Mouse (Mus musculus): Measurements from ENCODE around the gene Il27ra.
"Not testable (repeated sequence)": the region's sequence is repeated elsewhere in the genome, so short reads cannot be mapped to it uniquely, and the experiment has no call there.

Gene Il27ra

DNA sequence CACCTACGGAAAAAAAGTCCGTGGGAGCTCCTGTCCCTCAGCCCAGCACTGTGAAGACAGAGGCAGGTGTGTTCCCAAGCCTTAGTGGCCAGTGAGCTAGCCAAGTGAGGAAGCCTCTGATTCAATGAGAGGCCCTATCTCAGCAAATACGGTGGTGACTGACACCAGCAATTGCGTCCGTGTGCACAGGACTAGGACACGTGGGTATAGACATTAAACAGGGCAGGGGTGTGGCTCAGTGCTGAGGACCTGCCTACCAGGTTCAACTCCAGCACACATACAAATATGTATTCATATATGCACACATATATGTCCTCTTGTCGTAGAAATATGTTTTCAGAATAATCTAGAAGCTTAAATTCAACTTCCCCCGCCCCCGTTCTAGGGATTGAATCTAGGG lies 22.7 kb downstream of the Il27ra start:
- no peak for DNase-seq

DNA sequence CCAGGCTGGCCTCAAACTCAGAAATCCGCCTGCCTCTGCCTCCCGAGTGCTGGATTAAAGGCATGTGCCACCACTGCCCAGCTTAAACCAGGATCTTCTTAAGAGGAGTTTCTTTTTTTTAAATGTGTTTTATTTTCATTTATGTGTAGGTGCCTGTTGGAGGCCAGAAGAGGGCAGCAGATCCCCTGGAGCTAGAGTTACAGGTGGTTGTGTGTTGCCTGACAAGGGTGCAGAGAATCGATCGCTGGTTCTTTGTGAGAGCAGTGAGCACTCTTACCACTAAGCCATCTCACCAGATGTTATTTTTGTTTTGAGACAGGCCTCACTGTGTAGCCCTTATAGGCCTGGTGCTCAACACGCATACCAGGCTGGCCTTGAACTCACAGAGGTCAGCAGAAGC lies 26.6 kb downstream of the Il27ra start:
- DNase-seq, result no peak

DNA sequence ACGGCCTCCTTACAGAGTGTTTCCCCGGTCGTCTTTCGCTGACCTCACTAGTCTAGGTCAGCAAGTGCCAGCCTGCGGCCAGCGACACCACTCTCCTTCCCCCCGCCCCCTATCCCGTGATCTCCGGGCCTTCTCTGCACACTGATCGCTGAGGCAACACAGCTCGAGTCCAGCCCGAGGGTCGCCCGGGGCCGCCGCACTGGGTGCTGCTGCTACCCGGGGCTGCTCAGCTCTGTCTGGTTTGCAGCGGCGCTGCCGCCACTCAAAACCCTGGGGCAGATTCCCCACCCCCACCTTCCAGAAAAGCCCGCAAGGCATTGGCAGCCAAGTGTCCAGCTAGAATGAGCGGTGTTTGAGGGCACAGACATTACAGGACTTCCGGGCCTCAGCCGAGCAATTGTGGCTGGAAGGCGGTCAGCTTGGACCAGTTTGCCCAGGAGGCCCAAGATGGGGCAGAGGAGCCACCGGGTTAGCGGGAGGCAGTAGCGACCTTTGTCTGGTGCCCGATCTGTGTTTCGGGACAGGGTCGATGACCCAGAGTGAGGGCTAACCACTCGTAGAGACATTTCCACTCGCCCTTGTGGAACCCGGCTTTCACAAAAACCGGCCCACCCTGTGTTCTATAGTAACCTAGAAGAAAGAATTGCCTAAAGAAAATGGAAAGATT lies 29.8 kb downstream of the Il27ra start:
- DNase-seq, result peak; percentile 71

DNA sequence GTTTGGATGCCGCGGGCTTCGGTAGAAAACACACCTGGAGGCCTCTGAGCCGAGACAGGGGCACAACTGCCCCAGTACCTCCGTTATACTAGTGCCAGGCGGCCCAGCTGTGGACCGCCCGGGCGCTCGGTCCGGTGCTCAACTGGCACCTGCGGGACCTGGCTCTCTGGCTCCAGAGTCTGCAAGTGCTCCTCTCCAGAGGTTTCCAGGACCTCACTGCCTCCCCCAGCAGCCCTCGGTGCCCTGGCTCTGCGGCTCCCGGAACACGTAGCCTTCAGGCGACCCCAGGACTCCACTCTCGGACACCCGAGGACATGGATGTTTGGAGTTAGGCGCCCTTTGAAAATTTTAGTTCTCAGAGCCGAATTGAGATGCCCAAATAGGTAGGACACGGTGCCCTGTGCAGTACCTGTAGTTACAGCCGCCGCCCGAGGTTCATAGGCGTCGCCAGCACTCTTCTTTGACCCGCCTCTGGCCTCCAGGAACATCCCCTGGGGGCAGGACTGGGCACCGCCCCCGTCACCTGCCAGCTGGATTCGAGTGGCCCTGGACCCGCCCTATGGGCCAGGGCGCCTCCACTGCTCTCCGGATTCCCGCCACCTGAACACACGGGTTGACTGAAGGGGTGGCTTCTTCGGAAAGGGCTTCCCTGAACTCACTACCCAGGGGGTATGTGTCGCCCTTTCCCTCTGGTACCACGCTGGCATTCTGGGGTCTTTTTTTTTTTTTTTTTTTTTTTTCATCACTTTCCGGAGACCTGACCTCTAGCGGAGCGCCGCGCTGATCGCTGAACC lies 30.5 kb downstream of the Il27ra start, which contains the start of gene 2210011C24Rik:
Gene 2210011C24Rik (minus strand): TSS at position 467 of the 794 bp plus-strand sequence.
- peak; percentile 85 for DNase-seq

DNA sequence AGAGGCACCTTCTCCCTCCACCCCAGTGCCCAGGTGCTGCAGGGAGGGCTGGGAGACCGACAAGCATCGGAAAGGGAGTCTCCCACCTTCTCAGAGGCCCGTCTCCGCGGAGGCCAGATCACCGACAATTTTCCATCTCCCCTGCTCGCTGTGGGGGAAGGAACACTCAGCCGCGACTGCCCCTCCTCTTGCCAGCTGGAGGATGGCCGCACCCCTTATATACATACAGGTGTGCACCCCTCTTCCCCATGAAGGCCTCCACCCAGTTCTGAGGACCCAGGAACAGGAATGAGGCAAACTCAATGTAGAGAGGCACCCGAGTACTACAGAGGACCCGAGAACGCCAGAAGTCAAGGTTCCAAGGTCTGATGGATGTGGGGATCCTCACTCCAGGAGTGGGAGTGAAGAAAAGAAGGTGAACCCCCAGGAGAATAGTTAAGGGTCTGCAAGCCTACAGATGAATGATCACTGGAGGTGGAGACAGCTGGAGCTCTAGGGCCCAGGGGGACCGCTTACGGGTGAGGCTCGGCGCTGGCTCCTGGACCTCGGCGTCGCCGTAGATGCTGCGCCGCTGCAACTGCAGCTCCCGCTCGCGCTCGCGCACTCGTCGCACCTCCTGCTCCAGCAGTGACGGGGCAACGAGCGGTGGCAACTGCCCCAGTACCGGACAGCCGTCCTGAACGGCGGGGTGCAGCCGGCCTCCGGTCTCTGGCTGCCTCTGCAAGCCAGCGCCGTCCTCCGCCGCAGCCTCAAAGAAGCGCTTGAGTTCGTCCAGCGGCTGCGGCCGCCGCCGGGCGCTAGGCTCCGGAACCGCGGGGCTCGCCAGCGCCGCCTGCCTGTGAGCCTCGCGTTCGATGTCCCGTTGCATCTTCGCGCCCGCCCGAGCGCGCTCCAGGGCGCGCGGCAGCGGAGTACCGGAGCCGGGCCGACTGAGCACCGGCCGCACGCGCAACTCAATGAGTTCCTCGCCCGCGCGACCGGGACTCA lies 31.5 kb downstream of the Il27ra start:
- peak; percentile 87 for DNase-seq

DNA sequence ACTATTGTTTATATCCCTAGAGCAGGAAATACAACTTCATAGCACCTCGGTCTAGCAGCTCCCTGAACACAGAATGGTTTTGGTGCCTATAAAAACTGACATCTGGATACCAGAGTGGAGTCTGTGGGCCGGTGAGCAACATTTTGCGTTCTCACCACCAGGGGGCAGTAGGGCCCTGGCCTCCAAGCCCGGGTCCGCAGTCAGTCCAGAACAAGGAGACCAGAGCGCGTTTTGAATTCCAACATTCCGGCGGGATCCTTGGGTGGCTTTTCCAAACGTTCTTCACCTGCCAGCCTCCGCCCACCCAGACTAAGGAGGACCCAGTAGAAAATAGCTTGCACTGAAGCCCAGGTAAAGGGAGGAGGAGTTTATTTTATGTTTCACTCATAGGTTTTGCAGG lies 32.5 kb downstream of the Il27ra start:
- DNase-seq, result peak; percentile 95

DNA sequence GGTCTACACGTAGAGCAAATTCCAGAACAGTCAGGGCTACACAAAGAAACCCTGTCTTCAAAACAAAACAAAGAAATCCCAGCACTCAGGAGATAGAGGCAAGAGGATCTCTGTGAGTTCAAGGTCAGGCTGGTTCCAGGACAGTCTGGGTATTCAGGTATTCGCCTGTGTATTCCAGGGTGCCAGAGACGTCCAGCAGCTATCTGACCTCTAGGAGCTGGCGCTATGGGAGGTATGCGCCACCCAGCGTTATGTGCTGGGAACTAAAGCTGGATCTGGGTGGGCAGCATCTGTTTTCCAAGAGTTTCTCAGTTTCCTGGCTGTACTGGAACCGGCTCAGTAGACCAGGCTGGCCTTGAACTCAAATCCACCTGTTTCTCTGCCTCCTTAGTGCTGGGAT lies 34.0 kb downstream of the Il27ra start:
- DNase-seq, result no peak

DNA sequence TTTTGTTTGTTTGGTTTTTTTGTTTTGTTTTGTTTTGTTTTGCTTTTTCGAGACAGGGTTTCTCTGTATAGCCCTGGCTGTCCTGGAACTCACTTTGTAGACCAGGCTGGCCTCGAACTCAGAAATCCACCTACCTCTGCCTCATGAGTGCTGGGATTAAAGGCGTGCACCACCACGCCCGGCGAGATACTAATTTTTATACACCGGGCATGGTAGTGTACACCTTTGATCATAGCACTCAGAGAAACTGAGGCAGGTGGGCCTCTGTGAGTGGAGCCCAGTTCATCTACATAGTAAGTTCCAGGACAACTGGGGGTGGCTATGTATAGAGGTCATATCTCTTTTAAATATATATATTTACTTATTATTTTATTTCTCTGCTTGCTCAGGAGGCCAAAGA lies 36.9 kb downstream of the Il27ra start:
- not testable (repeated sequence) for DNase-seq

DNA sequence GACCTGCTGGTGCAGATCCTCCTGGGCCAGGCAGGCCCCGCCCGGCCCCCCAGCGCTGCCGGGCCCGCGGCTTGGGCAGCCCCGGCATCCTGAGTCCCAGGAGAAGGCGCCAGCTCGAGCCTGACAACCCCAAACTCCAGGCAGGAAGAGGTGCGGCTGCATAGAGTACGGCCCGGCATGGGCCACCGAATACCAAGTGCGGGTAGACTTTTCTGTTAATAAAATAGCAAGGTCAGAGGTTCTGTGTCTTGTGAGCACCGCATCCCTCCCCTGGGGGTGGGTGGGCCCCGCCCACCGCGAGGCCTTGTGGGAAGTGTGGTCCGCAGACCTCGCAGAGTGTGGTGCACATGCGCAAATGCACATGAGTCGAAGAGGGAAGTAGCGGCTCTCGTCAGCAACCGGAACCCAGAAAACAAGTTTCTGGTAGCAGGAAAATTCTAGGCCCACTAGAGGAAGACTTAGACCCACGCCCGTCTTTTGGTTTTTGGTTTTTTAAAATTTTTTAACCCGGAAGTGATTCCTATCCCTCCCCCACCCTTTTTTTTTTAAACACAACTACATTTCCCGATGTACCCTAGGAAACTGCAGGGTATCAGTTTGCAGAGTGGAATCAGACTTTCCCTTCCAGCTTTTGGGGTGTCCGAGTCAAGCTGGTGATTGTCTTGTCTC lies 37.7 kb downstream of the Il27ra start:
- peak; percentile 97 for DNase-seq

DNA sequence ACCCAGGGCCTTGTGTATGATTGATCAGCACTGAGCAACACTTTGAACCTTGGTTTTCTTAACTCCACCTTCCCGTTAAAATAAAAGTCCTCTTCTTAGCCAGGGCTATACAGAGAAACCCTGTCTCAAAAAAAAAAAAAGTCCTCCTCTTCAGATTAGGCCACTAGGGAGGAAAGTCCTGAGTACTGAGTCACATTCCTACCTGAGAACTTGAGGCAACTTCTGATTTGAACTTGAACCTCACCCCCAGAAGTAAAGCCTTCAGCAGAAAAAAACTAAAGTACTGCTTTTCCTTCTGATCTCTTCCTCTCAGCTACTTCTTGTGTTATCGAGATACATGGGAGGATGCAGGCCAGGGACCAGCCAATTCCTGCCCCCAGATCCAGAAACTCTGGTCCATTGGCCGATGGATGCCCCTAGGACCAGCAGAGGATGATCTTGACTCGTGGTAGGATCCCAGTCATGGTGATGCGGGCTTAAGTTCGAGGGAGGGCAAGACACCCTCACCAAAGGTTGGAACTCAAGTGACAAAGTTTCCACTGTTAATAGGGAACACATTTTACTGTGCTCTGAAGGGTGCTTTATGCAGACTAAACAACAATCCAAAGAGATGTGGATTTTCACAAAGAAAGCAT lies 38.7 kb downstream of the Il27ra start:
- no peak for DNase-seq

DNA sequence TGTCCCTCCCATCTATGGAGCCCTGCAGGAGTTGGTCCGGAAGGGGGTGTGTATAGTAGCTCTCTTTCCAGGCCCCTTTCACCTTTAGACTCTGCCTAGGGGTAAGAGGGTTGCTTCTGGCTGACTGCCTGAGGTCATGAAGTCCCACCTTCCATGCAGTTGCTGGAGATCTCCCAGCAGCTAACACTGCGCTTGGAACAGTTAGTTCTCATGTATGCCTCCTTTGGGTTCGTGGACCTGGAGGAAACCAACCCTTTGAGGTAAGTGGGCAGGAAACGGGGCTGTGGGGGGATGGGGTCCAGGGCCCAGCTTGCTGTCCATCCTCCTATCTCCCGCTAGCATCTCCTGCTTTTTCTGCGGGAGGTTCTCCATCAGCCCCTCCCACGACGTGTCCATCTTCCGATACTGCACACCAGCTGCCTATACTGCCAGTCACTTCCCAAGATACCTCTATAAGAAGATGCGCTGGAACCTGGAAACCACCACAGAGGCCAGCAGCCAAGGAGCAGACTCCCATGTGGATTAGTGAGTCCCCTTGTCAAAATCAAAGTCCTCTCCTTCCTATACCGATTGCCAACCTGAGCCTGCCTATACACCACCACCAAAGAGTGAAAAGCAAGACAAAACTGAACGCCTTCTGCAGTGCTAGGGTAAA lies 39.3 kb downstream of the Il27ra start:
- peak; percentile 68 for DNase-seq

DNA sequence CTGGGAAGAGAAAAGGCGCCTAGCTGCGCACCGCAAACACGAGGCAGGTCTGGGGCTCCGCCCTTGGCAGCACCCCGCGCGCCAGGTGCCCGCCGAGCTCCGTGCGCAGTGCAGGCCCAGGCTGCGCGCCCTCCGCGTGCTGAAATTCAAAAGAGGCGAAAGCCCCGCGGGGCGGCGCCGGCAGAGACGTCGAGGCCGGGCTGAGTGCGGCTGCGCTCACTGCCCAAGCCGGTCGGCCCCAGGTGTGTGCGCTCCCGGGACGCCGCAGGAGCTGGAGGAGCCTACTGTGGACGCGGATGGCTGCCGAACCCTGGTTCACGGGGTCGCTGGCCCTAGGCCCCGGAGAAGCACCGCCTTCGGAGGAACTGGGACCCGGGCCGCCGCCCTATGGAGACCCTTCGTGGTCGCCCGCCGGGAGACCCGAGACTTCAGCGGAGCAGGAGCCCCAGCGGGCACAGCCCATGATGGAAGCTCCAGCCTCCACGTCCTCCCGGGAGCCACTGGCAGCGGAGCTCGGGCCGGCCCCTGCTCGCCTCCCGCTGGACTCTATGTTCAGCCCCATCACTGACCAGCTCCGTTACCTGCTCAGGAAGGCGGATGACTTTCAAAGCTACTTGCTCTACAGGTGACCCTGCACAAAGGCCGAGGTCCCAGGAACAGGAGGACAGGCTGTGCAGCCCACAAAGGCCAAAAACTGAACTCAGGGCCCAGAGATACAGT lies 40.9 kb downstream of the Il27ra start, which contains the start of gene 1700067K01Rik:
Gene 1700067K01Rik (plus strand): TSS at position 222 of the 720 bp plus-strand sequence.
- no peak for DNase-seq

DNA sequence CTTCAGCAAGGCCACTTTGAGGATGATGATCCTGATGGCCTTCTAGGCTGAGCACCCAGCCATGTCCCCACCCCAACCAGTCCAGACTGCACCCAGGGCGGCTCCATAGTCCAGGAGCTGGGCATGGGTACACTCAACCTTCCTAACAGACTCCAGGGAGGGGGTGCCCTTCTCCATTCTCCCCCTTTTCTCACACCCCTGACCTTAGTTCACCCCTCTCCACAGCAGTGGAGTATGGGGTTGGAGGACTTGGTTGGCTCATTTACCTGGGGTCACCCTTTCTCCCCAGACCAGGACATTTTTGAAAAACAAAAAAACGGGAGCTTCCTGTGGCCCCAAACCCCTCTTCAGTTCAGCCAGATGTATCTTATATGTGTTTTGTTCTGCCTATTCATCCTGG lies 42.6 kb downstream of the Il27ra start:
- DNase-seq, result no peak

DNA sequence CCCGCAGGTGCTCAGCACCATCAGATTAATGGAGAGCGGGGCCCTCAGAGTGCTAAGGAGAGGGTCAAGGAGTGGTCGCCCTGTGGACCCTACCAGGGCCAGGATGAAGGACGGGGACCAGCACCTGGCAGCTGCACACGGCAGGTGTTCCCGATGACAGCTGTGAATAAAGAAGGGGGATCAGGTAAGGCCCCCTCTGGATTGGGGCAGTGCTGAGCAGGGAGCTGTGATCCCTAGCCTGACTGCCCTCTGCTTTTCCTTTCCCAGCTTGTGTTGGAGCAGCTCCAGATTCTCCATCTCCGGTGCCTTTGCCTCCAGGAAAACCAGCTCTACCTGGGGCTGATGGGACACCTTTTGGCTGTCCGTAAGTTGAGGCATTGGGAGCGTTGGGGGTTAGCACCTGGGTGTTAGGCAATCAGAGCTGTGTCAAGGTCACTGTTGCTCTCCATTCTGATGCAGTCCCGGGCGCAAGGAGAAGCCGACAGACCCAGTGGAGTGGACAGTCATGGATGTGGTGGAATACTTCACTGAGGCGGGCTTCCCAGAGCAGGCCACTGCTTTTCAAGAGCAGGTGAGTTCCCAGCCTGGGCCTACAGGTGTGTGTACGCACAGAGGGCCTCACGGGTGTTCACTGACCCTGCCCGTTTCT lies 43.2 kb downstream of the Il27ra start:
- DNase-seq, result no peak

DNA sequence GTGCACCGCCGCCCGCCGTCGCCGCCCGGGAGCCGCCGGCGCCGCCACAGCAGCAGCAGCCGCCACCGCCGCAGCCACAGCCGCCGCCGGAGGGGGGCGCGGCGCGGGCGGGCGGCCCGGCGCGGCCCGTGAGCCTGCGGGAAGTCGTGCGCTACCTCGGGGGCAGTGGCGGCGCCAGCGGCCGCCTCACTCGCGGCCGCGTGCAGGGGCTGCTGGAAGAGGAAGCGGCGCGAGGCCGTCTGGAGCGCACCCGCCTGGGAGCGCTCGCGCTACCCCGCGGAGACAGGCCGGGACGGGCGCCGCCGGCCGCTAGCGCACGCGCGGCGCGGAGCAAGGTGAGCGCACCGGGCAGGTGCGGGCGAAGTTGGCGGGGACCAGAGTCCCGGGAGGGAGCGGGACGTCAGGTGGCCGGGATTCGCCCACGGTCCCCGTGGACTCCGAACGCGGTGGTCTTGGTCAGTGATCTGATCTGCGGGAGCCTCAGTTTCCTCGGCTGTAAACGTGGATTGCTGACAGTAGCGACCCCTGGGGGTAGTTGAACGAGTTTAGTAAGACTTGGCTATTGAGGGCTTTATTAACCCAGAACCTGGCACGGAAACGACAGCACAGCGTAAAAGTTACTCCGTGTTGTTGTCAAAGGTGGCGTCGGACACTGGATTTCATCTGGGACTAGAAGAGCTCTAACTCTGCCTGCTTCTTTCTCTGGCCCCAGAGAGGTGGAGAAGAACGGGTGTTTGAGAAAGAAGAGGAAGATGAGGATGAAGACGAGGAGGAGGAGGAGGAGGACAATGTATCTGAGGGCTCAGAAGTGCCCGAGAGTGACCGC lies 43.9 kb downstream of the Il27ra start:
- DNase-seq, result peak; percentile 73

DNA sequence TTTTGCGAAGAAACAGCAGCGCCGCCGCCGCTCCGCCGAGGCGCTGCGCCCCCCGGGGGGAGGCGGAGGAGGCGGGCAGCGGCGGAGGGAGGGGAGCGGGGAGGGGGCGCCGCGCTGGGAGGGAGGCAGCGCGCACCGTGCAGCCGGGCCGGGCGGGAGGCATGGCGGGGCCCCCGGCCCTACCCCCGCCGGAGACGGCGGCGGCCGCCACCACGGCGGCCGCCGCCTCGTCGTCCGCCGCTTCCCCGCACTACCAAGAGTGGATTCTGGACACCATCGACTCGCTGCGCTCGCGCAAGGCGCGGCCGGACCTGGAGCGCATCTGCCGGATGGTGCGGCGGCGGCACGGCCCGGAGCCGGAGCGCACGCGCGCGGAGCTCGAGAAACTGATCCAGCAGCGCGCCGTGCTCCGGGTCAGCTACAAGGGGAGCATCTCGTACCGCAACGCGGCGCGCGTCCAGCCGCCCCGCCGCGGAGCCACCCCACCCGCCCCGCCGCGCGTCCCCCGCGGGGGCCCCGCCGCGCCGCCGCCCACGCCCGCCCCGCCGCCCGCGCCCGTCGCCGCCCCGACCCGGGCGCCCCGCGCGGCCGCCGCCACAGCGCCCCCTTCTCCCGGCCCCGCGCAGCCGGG lies 44.8 kb downstream of the Il27ra start, which contains the start of gene Samd1:
Gene Samd1 (plus strand): TSS at position 162 of the 631 bp plus-strand sequence.
- peak; percentile 75 for DNase-seq

DNA sequence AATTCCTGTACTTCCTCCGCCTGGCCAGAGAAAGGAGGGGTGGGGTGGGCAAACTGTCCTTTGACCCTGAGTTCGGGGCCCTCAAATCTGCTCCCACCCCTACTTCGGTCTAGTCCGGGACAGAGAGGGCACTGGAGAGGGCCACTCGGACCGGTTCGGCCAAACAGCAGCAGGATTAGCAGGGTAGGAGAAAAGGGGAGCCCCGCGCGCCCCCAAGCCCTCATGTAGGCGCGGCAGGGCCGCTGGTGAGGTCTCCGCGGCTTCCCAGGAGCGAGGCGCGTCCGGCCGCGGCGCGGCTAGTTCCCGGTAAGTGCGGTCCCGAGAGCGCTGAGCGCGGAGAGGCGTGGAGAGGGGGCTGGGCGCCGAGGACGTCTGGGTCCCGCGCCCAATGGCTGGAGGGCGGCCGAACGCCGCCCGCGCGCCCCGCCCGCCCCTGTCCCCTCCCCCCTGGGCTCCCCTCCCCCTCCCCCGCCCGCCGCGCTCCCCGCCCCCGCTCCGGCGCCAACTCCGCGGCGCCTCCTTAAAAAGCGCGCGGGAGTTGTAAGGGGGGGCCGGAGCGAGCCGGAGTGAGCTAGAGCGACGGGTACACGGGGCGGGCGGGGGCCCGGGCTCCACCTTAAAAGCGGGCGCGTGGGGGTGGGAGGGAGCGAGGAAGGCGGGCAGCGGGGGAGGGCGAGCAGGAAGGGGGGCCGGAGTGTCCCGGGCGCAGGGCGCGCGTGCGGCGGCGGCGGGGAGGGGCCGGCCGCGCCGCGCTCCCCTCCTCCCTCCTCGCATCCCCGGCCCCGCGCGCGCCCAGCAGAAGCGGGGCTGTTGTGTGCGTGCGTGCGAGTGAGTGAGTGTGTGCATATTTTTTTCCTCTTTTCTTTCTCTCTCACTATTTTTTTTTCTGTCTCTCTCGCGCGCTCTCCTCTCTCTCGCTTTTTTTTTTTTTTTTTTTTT lies 45.6 kb downstream of the Il27ra start:
- peak; percentile 95 for DNase-seq
